Comparison of ENCODE assay signal across 8 mouse cellular contexts in the genomic region with DNA sequence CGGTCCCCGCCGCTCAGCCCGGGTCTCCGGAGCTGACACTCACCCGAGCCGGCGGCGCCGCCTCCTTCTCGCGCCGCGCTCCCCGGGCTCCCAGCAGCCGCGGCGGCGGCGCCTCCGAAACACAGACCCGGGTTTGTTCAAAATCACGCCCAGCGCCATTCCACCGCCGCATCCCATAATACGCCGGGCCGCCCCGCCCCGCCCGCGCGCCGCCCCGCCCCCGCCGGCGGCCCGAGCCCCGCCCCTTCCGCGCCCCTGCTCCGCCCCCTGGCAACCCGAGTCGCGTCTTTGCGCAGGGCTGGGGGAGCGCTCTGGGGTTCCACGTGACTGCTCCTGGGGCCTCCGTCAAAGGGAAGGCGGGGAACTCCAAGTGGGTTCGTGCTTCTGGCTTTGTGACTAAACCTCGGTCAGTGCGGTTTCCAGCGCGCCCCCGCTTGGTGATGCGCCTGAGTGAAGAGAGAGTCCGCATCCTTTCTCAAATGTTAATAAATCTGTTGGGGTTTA. TPM values are rescaled to one million over a fixed set of nuclear protein-coding genes. Genes with fewer than 3 reads are reported as not detected.
DNase-seq lines count a peak whose midpoint lies in the region; ATAC-seq and TF ChIP-seq lines count a peak whose summit lies in the region.

A gene (minus strand): TSS at position 182 of the 504 bp plus-strand sequence.

- TF ChIP-seq EP300 in MEL (IDR thresholded peaks at IDR 0.05; ENCODE audit: low read depth in 1 of 2, low read length in 2 of 2) = peak in 1 of 2 experiments; percentile 28; a peak in 1 of 4 replicates

- no peak for TF ChIP-seq RAD21 in MEL (IDR thresholded peaks at IDR 0.05; ENCODE audit: low read depth, low read length)

- no peaks in the 10 kb centered on the region for H3K27me3 ChIP-seq in MEL (ENCODE audit: control insufficient read depth in 1 of 2, insufficient read depth in 2 of 2, low read length in 2 of 2)
- H3K27me3 ChIP-seq in forebrain, embryonic 16.5 days (replicated peaks; ENCODE audit: control insufficient read depth, insufficient read depth, low read length) = no peaks in the 10 kb centered on the region
- H3K27me3 ChIP-seq in lung, embryonic 14.5 days (ENCODE audit: insufficient read depth, low read length) = no peaks in the 10 kb centered on the region

- peaks cover 33% of the 10 kb centered on the region for H3K79me2 ChIP-seq in MEL (ENCODE audit: control insufficient read depth, insufficient read depth, low read length, poor library complexity)

- H3K9ac ChIP-seq in MEL (ENCODE audit: control insufficient read depth, low read depth, low read length, poor library complexity, severe bottlenecking) = peak within 1 kb of the TSS; percentile 72
- peak within 1 kb of the TSS; percentile 63 for H3K9ac ChIP-seq in forebrain, embryonic 16.5 days (replicated peaks; ENCODE audit: low read depth, low read length)
- H3K9ac ChIP-seq in lung, embryonic 14.5 days = peak within 1 kb of the TSS; percentile 67

- TF ChIP-seq CTCF in MEL (IDR thresholded peaks at IDR 0.05 in 2 of 3, conservative IDR thresholded peaks at IDR 0.05 in 1 of 3; ENCODE audit: control insufficient read depth in 1 of 3, insufficient read depth in 1 of 3, low read depth in 2 of 3, low read length in 3 of 3, poor library complexity in 1 of 3, severe bottlenecking in 1 of 3) = peak in 2 of 3 experiments; percentile 46 to 56; a peak in 4 of 6 replicates
- TF ChIP-seq CTCF in lung, embryonic 14.5 days (IDR thresholded peaks at IDR 0.05; ENCODE audit: low read depth) = peak; percentile 43

- peaks cover 4 to 8% of the 10 kb centered on the region in 2 experiments; a peak in 3 of 4 replicates for H3K4me1 ChIP-seq in MEL (ENCODE audit: control insufficient read depth in 1 of 2, insufficient read depth in 2 of 2, low read length in 2 of 2)
- H3K4me1 ChIP-seq in forebrain, embryonic 16.5 days (replicated peaks; ENCODE audit: control insufficient read depth, insufficient read depth, low read length) = peaks cover 22% of the 10 kb centered on the region
- H3K4me1 ChIP-seq in lung, embryonic 14.5 days (ENCODE audit: insufficient read depth) = peaks cover 8% of the 10 kb centered on the region; the same call in 1 of the 2 replicates

- no peaks in the 10 kb centered on the region for H3K9me3 ChIP-seq in MEL (replicated peaks; ENCODE audit: insufficient read depth, low read length)
- H3K9me3 ChIP-seq in forebrain, embryonic 16.5 days (ENCODE audit: control insufficient read depth, low read length) = no peaks in the 10 kb centered on the region
- H3K9me3 ChIP-seq in lung, embryonic 14.5 days (ENCODE audit: low read depth, low read length) = no peaks in the 10 kb centered on the region

- WGBS in forebrain, embryonic 16.5 days = 0% methylated on average over 49 of the region's 60 CpGs
- WGBS in lung, embryonic 14.5 days = 1% methylated on average over 49 of the region's 60 CpGs

- H3K27ac ChIP-seq in MEL (ENCODE audit: control insufficient read depth, low read depth, low read length) = peak within 1 kb of the TSS; percentile 57
- H3K27ac ChIP-seq in forebrain, embryonic 16.5 days (ENCODE audit: low read length) = peak within 1 kb of the TSS; percentile 73
- peak within 1 kb of the TSS; percentile 78 for H3K27ac ChIP-seq in lung, embryonic 14.5 days (ENCODE audit: low read depth)

- DNase-seq in MEL (ENCODE audit: low read depth, low spot score) = peak; percentile 95
- DNase-seq in cerebellum, adult 18-20 months = peak; percentile 88 to 93
- peak; percentile 80 to 84 for DNase-seq in heart, postnatal 36 days
- DNase-seq in layer of hippocampus, adult 8-10 months (ENCODE audit: low spot score in 2 of 2) = peak; percentile 86 to 87
- DNase-seq in lung, embryonic 14.5 days = peak; percentile 95
- DNase-seq in testis, postnatal 14 days (ENCODE audit: low spot score) = peak; percentile 91

- H3K4me2 ChIP-seq in forebrain, embryonic 16.5 days (ENCODE audit: low read length) = peak within 1 kb of the TSS; percentile 99
- H3K4me2 ChIP-seq in lung, embryonic 14.5 days = peak within 1 kb of the TSS; percentile 94

- intact Hi-C loops in heart, postnatal 36 days (cut with DNase I) = loop anchor here (1.0 to 10.0 kb wide), 3 partner anchors 18 to 526 kb away; a partner anchor contains a TSS

- H3K36me3 ChIP-seq in MEL (ENCODE audit: control insufficient read depth in 1 of 2, insufficient read depth in 2 of 2, low read length in 2 of 2) = peaks cover 0 to 21% of the 10 kb centered on the region in 2 experiments; a peak in 2 of 4 replicates
- no peaks in the 10 kb centered on the region for H3K36me3 ChIP-seq in forebrain, embryonic 16.5 days (ENCODE audit: control insufficient read depth, insufficient read depth)
- no peaks in the 10 kb centered on the region for H3K36me3 ChIP-seq in lung, embryonic 14.5 days (ENCODE audit: insufficient read depth)

- TF ChIP-seq POLR2A in MEL (IDR thresholded peaks at IDR 0.05; ENCODE audit: control insufficient read depth in 1 of 2, insufficient read depth in 1 of 2, low read depth in 1 of 2, low read length in 2 of 2, poor library complexity in 1 of 2) = peak; percentile 19 to 61; a peak in 1 of 4 replicates

- ATAC-seq in forebrain, embryonic 16.5 days = peak; percentile 93
- peak; percentile 95 for ATAC-seq in lung, embryonic 14.5 days (ENCODE audit: insufficient read depth)
- ATAC-seq in neutrophil, adult 5-6 weeks (ENCODE audit: extremely low read depth, insufficient number of reproducible peaks, low FRiP score, poor library complexity, severe bottlenecking) = peak; percentile 73

- peak within 1 kb of the TSS; percentile 68 to 99 for H3K4me3 ChIP-seq in MEL (ENCODE audit: control insufficient read depth in 1 of 2, insufficient read depth in 1 of 2, low read depth in 2 of 2, low read length in 2 of 2)
- H3K4me3 ChIP-seq in forebrain, embryonic 16.5 days (replicated peaks; ENCODE audit: low read length) = peak within 1 kb of the TSS; percentile 75
- H3K4me3 ChIP-seq in lung, embryonic 14.5 days (ENCODE audit: low read depth, low read length) = peak within 1 kb of the TSS; percentile 76

TF ChIP-seq in MEL, 35 proteins besides CTCF, POLR2A, EP300 and RAD21:
- peak in 1 of 2 experiments; percentile 53; a peak in 1 of 4 replicates for TF ChIP-seq USF2 (IDR thresholded peaks at IDR 0.05; ENCODE audit: borderline replicate concordance in 1 of 2, insufficient read depth in 1 of 2, low read depth in 1 of 2, low read length in 2 of 2)
- peak; percentile 58 for TF ChIP-seq RCOR1 (IDR thresholded peaks at IDR 0.05; ENCODE audit: low read depth, low read length)
- TF ChIP-seq MYC (IDR thresholded peaks at IDR 0.05; ENCODE audit: low read depth, low read length) = 0 out of 2 replicates have a peak, but pooled peaks have one; percentile 65
- peak; percentile 74; the same call in 1 of the 2 replicates for TF ChIP-seq BHLHE40 (IDR thresholded peaks at IDR 0.05; ENCODE audit: borderline replicate concordance, low read depth, low read length)
- peak; percentile 25; the same call in 1 of the 2 replicates for TF ChIP-seq ZMIZ1 (IDR thresholded peaks at IDR 0.05; ENCODE audit: low read depth, low read length)
- no peak for TF ChIP-seq CHD1 (IDR thresholded peaks at IDR 0.05; ENCODE audit: low read depth, low read length)
- TF ChIP-seq SMC3 (IDR thresholded peaks at IDR 0.05; ENCODE audit: low read depth, low read length) = no peak
- TF ChIP-seq HCFC1 (IDR thresholded peaks at IDR 0.05; ENCODE audit: low read depth, low read length) = peak; percentile 69
- peak; percentile 50; the same call in 1 of the 2 replicates for TF ChIP-seq ETS1 (IDR thresholded peaks at IDR 0.05; ENCODE audit: low read depth, low read length)
- peak; percentile 82 for TF ChIP-seq SIN3A (IDR thresholded peaks at IDR 0.05; ENCODE audit: low read length)
- TF ChIP-seq MXI1 (IDR thresholded peaks at IDR 0.05; ENCODE audit: low read depth, low read length) = peak; percentile 97
- peak; percentile 69 for TF ChIP-seq NRF1 (IDR thresholded peaks at IDR 0.05; ENCODE audit: insufficient read depth, low read depth, low read length, poor library complexity, severe bottlenecking)
- 0 out of 2 replicates have a peak, but pooled peaks have one; percentile 59 for TF ChIP-seq MAZ (IDR thresholded peaks at IDR 0.05; ENCODE audit: low read depth, low read length)
- TF ChIP-seq TCF12 (IDR thresholded peaks at IDR 0.05; ENCODE audit: low read depth, low read length) = peak; percentile 32; the same call in 1 of the 2 replicates
- TF ChIP-seq GABPA (IDR thresholded peaks at IDR 0.05; ENCODE audit: low read depth, low read length) = no peak
- peak; percentile 54 for TF ChIP-seq NELFE (IDR thresholded peaks at IDR 0.05; ENCODE audit: low read depth, low read length)
- peak; percentile 82 for TF ChIP-seq MAX (IDR thresholded peaks at IDR 0.05; ENCODE audit: low read length)
- no peak for TF ChIP-seq MEF2A (IDR thresholded peaks at IDR 0.05; ENCODE audit: extremely low read depth, insufficient replicate concordance, low read depth, low read length, poor library complexity, severe bottlenecking)
- TF ChIP-seq ZNF384 (IDR thresholded peaks at IDR 0.05; ENCODE audit: low read depth, low read length) = no peak
- peak; percentile 91 for TF ChIP-seq USF1 (IDR thresholded peaks at IDR 0.05; ENCODE audit: low read depth, low read length)
TF ChIP-seq in MEL: peak in this region for 15.

RNA-seq across cellular contexts. Expression of the gene that starts here (rescaled TPM):
- 14.1 and 14.4 TPM in 2 replicates for total RNA-seq in MEL (2012; rRNA removed)
- polyA plus RNA-seq in MEL (2012; ENCODE audit: insufficient read depth in 1 of 2, insufficient read length in 2 of 2, low read depth in 1 of 2, low replicate concordance in 2 of 2, missing spikeins in 1 of 2) = 10 to 100 TPM in 1 of 2 experiments, not detected in 1; 16.0 TPM
- 9.4 and 11.0 TPM in 2 replicates for polyA plus RNA-seq in forebrain, embryonic 16.5 days (2015; fragmentation: Nextera tagmentation; extraction: Ambion mirVana)
- total RNA-seq in heart, postnatal 36 days (2021) = 1 to 10 TPM; 8.3 to 8.6 TPM
- total RNA-seq in layer of hippocampus, adult 8-10 months (2022) = 10 to 100 TPM; 17.9 to 19.9 (median 19.3) TPM
- polyA plus RNA-seq in lung, embryonic 14.5 days (2014; fragmentation: Nextera tagmentation; extraction: Ambion mirVana) = 18.0 and 18.5 TPM in 2 replicates
- 29.6 and 32.9 TPM in 2 replicates for total RNA-seq in neutrophil, adult 5-6 weeks (2017)

Comparison
In these comparisons a context has a peak if more than half of its experiments do, and no peak if none do; other contexts are left out.
1. Peak in every context shown above with its lines: DNase-seq, ATAC-seq, H3K4me3 ChIP-seq and H3K27ac ChIP-seq.